Mouse (Mus musculus) heart, postnatal 14 days (tissue): ENCODE measurements at regions not wholly inside any gene's neighbourhood (a gene's known extent, or its start where the extent isn't known, plus 50 kb on each side); places are given as distances from the start of the nearest gene placed in this dataset.

Experiments used
- DNase-seq, 2 experiments: peaks; one replicate each; pipeline ENCODE4 v3.0.0; 2021 to 2022
- intact Hi-C: fragments of 180-260 bp; cut with DNase I; formaldehyde crosslinking; loops from one replicate; pipeline ENCODE4 v1.15.1; 2025

DNA sequence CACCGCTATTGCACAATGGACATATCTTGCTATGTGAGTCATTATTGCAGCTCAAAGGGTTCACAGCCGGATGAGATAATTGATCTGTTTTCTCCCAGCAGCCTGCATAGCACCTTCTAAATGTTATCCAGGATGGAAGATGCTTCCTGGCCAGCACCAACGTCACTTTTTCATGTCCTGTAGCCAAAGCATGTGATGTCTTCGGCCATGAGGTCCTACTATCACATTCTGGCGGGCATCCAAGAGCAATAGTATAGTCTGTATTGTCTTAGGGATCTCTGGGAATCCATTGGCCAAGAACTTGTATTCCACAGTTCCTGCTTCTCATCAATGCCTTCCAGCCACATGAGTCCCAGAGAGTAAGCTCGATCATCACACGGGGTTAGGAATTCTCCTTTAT is 70.6 kb downstream of the Npy start:
- DNase-seq: no peak
- intact Hi-C loops: no loop called here

DNA sequence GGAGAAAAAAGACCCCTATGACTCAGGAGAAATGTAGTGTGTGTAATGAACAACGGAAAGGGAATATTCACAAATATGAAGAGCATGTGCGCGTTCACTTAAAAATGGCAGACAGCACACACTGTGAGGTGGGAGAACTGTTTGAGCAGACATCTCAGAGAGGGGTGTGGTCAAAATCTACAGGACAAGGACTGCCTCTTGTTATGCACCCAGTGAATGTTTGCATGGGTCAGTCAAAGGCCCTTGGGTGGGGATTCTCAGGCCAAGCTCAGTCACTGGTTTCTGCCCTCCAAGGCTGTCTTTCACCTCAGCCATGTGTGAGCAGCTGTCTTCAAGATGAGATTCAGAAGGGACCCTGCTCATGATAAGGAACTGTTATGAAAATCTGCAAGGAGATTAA is 76.6 kb downstream of the Npy start:
- intact Hi-C loops: no loop called here
- DNase-seq: no peak

DNA sequence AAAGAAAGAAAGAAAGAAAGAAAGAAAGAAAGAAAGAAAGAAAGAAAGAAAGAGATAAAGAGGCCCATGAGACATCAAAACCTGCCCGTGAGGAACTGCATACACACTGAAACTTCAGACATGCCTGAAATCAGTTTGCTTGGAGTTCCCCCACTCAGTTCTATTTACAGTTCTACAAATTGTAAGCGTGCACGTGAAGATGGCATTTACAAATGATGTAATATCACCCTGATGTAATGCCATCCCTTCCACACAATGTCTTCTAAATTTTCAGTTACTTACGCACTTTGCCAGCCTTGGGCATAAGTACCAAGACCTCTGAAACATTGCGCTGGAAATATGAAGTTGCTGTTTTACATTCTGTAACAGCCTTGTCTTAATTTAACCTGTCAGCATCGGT is 79.0 kb downstream of the Npy start:
- intact Hi-C loops: no loop called here
- no peak for DNase-seq

DNA sequence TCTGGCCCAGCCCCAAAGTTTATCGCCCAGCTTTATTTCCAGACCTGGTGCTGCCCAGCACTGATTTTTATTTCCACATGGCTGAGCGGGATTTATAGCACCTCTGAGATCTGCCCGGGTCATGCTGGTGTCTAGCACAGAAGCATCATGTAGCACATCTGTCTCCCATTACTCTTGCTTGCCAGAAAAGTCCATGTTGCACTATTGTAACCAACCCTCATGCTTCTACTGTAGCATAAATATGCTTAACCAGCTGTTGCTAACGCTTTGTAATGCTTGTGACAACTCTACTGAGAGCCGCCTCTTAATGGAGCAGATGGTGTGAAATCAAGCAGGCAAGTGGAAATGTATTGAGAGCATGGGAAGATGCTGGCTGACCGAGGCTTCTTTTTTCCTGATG is 81.5 kb downstream of the Npy start:
- DNase-seq: no peak
- intact Hi-C loops: no loop called here

DNA sequence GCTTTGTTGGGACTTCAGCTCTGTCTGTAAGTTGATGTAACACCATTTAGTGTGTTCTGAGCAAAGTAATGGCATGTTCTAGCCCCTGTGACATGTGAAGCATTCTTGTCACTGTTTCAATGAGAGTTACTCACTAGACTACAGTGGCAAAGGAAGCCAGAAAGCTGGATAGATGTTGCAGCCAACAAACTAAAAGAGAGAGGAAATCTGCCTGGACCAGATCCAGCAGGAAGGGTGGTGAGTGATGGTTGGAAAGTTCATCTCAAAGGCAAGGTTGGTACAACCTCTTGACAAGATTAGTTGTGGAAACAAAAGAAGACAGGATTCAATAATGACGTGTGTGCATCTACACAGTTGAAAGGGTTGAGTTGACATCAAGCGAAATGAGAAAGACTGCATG is 83.9 kb downstream of the Npy start:
- DNase-seq: peak in 1 of 2 experiments; percentile 9
- intact Hi-C loops: no loop called here

DNA sequence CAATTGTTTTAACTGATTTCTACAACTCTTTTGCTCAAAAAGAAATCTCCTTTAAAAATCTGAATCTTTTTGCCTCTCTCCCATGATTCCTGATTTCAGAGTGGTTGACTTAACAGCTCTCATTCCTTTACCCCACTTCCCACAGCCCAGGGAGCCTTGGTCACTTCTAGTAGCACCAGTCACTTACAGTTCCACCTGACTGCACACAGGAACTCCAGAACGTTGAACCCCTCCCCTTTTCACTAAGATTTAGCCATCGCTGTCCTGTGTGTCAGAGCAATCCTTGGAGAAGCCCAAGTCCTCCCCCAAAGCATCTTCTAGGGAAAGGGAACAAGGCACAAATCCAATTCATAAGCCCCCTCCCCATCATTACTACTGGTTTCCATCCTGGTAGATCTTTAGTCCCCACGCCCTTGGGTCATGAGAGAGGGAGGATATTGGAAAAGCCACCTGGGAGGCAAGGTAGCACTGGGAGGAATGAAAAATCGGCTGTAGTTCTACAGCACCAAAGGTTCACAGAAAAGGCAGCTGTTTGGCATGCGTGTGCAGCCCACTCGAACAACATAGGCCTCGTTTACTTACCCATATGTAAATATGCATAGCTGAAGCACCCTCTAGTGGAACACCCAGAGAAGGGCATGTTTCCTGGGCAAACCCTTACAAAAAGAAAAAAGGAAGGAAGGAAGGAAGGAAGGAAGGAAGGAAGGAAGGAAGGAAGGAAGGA is 96.7 kb downstream of the Npy start:
- peak in 1 of 2 experiments; percentile 13 for DNase-seq

DNA sequence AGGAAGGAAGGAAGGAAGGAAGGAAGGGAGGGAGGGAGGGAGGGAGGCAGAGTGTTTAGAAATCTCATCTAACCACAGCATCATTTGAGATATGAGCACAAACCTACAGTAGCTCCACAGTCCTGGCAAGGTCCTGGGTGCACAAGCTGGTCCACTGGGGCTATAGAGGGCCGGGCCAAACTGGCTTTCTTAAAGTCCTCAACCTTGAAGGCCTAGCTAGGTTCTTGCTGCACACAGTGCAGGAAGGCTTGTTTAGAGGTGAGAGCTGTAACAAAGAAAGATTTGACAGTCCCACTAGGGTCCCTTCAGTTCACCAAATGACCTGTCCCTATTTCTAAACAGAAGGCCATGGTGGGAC is 97.3 kb downstream of the Npy start:
- DNase-seq: no peak
- intact Hi-C loops: loop anchor here (2.0 to 10.0 kb wide), 3 partner anchors 205 to 401 kb away; no protein-coding TSS in a partner anchor

More for the DNA sequence above, 96.7 kb downstream of the Npy start:
- intact Hi-C loops: loop anchor here (2.0 kb wide), 1 partner anchor 400 kb away; no protein-coding TSS in a partner anchor

DNA sequence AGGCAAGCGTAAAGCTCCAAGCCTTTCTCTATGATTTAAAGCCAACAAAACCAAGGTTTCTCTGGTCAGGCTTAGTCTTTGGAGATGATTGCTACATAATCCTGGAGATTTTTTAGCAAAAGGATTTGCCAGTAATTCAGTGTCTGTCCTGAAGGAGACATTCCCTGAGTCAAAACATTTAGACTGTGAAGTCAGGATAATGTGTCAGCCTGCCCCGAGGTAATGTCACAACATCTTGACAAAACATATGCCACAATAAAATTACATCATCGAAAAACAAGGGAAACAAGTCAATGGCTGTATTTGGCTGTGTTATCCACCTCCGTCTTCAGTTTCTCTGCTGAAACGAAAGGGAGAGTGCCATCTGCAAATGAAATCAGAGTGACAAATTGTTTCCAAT is 101.8 kb downstream of the Npy start:
- DNase-seq: no peak
- intact Hi-C loops: loop anchor here (10.0 kb wide), 2 partner anchors 209 to 371 kb away; no protein-coding TSS in a partner anchor

DNA sequence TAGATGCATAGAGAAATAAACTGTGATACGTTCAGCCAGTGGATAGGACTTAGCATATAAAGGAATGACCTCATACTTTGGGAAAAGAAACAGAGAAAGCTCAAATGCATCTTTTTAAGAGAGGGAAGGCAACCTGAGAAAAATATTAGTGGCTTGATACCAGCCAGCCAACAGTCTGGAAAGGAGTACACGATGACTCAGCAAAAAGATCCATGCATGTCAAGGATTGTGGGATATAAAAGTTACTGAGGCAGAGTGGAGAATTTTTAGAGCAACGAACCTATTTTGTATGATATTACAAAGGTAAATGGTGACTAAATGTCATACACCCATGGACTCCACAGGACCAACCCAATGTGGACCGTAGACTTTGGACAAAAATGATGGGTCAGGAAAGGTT is 105.6 kb downstream of the Npy start:
- DNase-seq: no peak
- intact Hi-C loops: loop anchor here (5.0 to 10.0 kb wide), 3 partner anchors 213 to 367 kb away; no protein-coding TSS in a partner anchor

DNA sequence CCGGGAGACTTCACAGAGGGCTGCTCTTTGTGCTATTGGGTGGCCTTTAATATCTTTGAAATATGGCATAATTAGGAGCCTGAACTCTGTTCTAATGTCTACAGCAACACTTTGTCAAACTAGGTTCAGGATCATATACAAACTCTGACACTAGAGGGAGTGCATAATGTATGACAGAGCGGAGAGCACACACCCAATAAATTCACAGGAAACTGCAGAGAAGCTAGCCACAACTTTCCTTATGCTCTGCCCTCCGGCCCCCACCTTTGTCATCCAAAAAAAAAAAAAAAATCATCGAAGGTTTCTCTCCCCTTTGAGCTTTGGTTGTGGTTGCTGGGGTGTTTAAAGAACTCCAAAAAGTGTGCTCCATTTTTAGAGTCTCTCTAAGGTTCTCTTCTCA is 107.6 kb downstream of the Npy start:
- intact Hi-C loops: loop anchor here (2.0 to 10.0 kb wide), 3 partner anchors 181 to 605 kb away; partner anchors contain the start of gene Mpp6
- peak in 1 of 2 experiments; percentile 2 for DNase-seq

DNA sequence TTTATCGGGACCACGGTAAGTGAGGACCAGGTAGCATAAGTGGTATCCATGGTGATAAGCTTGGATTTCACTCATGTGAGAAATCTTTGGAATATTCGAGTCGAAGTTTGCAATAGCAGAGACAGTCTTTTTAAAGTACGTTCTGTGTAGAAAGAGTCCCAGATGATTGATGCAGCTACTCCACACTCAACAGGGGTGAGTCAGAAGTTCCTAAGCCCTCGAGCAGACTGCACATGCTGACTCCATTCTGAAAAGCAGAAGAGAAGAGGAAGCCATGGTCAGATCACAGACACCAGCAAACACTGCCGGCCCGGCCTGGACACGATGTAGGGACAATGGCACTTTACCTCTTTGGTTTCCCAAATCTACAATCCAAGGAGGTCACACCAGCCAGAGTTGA is 120.6 kb downstream of the Npy start:
- DNase-seq: no peak
- intact Hi-C loops: no loop called here

DNA sequence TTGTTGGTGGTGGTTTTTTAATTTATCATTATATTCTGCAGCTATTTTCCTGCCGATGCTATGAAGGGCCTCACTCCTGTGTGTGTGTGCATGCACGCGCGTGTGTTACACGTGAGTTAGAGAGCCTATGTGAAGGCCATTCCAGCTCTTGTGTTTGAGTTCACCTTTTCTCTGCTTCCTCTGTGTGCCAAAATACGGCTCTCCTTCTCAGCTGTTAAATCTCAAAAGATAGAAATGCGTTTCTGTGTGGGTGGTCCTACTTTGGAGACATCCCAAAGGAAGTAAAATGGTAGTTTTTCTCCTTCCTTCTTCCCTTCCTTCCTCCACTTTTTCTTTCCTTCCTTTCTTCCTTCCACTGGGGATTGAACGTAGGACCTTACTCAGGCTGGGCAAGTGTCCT is 136.4 kb downstream of the Npy start:
- DNase-seq: no peak
- intact Hi-C loops: no loop called here

DNA sequence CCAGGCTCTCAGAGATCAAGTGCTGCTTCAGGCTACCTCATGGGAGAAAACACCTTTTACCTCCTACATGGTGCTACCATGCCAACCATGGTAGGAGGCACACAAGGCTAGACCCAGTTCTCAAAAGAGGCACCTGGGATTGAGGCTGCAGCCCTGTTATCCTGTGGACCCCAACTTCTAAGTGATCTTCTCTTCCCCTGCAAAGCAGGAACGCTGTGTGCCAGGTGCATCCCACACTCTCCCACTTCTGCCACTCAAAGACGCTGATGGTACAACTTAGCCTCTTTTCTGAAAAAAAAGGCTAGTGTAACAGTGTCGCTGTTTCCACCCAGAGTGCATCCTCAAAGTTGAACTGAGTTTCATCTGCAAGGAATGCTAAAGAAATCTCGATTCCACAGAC is 138.7 kb downstream of the Npy start:
- intact Hi-C loops: no loop called here
- DNase-seq: no peak

DNA sequence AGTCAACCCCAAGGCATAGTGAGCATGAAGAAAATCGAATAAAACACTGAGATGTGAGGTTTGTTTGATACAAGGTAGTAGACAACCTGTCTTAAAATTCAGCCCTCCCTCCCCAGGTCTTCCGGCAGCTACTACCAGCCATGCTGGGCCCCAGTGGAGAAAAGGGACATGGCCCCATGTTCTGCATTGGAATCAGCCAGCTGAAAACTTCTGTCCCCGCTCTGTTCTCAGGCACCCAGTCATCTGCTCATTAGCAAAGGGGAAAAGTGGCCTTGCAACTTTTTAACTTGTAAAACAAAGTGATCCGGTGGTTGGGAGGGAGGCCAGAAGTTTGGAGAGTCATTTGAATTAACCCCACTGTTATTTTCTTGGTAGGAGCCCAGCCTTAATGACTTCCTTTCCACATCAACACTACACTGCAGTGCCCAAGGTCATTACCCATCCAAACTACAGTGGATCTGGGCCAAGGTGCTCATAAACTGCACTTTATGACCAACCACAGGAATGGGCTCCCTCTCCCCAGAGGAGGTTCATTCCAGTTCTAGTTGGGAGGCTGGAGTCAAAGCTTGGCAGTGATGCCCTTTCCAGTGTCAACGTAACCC is 143.5 kb downstream of the Npy start:
- intact Hi-C loops: no loop called here
- DNase-seq: no peak

DNA sequence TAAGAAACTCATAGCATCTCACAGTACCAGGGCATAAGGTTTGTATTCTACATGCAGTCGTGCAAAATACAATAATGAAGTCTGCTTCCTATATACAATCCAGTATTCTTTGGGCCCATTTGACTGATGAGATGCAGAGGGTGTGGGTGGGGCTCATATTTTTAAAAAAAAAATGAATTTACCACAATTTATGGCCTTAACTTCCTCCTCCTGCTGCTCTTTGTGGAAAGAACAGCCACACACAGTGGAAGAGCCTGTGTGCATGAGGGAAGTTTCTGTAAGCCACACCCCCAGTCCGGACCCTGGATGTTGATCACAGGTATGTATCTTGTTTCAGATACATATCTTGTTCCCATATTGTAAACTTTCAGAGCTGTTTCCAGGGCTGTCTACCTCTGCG is 143.5 kb upstream of the Mpp6 start:
- intact Hi-C loops: no loop called here
- no peak for DNase-seq

DNA sequence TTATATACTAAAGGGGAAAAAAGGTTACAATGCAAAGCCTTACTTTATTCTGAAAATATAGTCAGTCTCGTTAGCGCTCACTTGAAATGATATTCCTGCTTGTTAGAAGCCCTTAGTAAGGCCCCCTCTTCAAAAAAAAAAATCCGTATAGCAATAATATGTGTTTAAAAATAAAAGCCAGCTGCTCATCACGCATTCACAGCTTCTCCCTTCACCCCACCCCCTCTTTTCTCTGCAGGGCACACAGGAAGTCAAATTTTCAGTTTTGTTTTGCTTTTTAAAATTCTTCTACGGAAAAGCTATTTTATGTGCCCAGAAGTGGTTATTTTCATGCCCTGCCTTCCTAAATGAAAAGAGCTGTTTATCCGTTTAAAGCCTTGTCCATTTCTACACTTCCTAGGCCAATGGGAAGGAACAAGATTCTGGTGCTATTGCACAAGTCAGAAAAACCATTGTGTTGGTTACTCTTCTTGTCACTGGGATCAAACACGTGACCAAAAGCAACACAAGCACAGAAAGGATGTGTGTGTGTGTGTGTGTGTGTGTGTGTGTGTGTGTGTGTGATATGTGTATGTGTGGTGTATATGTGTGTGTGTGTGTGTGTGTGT is 136.7 kb upstream of the Mpp6 start:
- no peak for DNase-seq
- intact Hi-C loops: no loop called here

DNA sequence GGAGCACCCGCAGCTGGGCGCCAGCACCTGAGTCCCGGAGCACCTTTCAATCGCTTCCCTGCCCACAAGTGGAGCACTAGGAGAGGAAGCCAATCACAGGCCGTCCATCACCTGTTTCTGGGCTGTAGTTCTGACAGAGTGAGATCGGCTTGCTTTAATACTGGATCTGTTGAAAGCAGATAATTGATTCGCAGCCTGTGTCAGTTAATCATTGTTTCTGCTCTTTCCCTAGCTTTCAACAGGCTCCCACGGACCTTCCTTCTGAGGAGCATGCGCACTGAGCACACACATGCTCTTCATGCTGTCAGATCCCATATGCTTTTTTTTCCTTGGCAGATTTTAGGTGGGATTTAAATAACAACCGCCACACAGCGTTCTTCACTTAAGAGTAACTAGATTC is 132.3 kb upstream of the Mpp6 start:
- no peak for DNase-seq
- intact Hi-C loops: no loop called here

DNA sequence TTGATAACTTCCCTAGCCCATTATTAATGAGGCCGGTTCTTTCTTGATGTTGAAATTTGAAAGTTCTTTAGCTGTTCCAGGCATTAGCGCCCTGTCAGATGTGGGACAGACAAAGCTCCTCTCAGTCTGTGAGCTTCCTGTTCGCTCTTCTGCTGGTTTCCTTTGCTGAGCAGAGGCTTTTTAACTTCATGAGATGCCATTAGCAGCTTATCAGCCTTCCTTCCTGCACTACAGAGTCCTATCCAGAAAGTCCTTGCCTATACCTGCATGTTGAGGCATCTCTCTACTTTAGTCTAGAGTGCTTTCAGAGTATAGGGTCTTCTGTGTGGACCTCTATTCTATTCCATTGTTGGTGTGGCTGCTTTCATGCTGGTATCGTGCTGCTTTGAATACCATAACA is 126.3 kb upstream of the Mpp6 start:
- intact Hi-C loops: no loop called here
- no peak for DNase-seq

DNA sequence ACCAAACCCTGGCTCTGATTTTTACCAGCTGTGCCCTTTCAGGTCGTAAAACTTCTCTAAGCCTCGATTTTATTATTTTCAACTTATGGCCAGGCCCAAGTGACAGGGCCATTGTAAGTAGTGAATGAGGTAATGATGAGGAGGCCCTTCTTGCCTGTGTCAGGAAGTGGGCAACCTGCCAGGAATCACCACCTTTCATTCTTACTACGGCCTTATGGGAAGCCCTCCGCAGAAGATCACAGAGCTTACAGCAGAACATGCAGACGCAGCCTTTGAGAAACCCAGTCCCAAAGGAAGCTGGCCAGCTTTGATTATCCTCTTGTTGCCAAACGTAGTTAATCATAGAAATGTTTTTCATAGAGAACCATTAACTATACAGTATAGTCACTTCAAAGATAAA is 124.9 kb upstream of the Mpp6 start:
- DNase-seq: peak in 1 of 2 experiments; percentile 7
- intact Hi-C loops: no loop called here

DNA sequence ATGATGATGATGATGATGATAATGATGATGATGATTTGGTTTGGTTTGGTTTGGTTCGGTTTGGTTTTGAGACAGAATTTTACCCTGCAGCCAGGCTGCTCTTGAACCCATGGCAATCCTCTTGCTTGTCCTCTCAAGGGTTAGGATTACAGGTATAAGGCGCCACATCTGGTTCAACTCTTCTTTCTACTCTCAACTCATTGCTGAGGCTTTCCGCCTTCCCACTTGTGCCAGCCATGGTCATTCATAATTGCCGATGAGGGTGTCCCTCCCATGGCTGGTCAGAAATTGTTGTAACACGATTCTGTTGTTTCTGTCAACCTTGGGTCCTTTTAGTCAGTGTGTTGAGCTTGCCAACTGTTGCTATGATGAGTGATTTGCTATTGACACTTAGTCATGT is 122.9 kb upstream of the Mpp6 start:
- DNase-seq: no peak
- intact Hi-C loops: no loop called here

DNA sequence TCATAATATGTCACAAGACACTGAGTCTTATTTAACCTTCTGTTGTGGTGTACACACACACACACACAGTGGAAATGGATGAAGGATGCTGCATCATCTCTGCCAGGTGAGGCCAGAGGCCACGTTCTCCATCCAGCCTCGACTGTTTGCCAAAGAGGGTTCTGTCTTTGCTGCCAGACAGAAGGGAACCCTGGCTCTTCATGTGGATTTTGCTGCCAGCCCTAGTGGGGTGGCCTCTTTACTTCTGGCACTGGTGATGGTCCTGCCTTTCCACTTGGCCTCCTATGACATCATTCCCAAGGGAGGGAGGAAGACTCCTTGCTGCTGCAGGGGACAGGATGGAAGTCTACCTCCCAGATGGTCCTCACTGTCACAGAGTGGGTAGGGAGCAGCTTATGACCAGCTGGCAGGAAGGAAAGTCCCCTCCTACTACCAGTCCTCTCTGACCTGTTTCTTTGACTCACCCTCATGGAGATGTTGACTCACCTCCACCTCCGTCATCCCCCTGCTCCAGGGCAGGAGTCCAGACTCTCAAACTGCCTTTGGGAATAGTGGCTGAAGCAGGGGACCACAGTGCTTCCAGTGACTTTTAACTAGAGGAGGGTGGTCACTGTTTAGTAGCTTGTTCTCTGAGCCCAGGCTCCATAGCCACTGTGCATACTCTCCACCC is 122.4 kb upstream of the Mpp6 start:
- DNase-seq: no peak
- intact Hi-C loops: no loop called here
